Mouse (Mus musculus): ENCODE measurements at regions not wholly inside any gene's neighbourhood (a gene's known extent, or its start where the extent isn't known, plus 50 kb on each side); places are given as distances from the start of the nearest gene placed in this dataset.

GRCm38 (mm10) chr12:70619436-70619835 is 166.5 kb downstream of the Tmx1 start:
- Histone ChIP-seq H3K27me3 (ENCODE audit: control insufficient read depth, insufficient read depth, insufficient read length) (no peaks in the 10 kb centered on the region), H3K4me3 (ENCODE audit: insufficient read depth, poor library complexity, severe bottlenecking) (no peak overlapping the region), H3K79me3 (ENCODE audit: low read depth) (no peaks in the 10 kb centered on the region), H3K79me2 (ENCODE audit: control insufficient read depth, insufficient read depth) (no peaks in the 10 kb centered on the region), H3ac (ENCODE audit: control insufficient read depth, insufficient read length, low read depth) (no peak overlapping the region), H3K36me3 (ENCODE audit: control insufficient read depth, insufficient read depth) (no peaks in the 10 kb centered on the region)
- TF ChIP-seq CEBPB (IDR thresholded peaks at IDR 0.05; ENCODE audit: low read depth) = peak; percentile 24
- TF ChIP-seq USF1 (IDR thresholded peaks at IDR 0.05; ENCODE audit: low read depth) = no peak

- TF ChIP-seq CTCF (IDR thresholded peaks at IDR 0.05; ENCODE audit: control insufficient read depth, insufficient read depth, insufficient read length) (no peak), MYOG (IDR thresholded peaks at IDR 0.05; ENCODE audit: control insufficient read depth, extremely low read depth, insufficient read length) (no peak), MAX (IDR thresholded peaks at IDR 0.05) (no peak), MYOD1 (IDR thresholded peaks at IDR 0.05; ENCODE audit: control insufficient read depth, insufficient read length, low read depth) (no peak), USF1 (IDR thresholded peaks at IDR 0.05; ENCODE audit: low read depth) (no peak), FOSL1 (IDR thresholded peaks at IDR 0.05; ENCODE audit: insufficient read depth, low read length, poor library complexity, severe bottlenecking) (no peak), CEBPB (IDR thresholded peaks at IDR 0.05; ENCODE audit: low read depth) (no peak)
- H3K4me3 ChIP-seq (ENCODE audit: insufficient read depth, poor library complexity, severe bottlenecking) = no peak overlapping the region
Measured at GRCm38 (mm10) chr12:70622019-70622418, 169.1 kb downstream of the Tmx1 start.

GRCm38 (mm10) chr12:70624298-70624980 is 171.5 kb downstream of the Tmx1 start:
- peaks cover 27% of the 10 kb centered on the region for H3K79me2 ChIP-seq (ENCODE audit: control insufficient read depth, insufficient read depth)
- H3K36me3 ChIP-seq (ENCODE audit: control insufficient read depth, insufficient read depth) = no peaks in the 10 kb centered on the region
- H3K79me3 ChIP-seq (ENCODE audit: low read depth) = peaks cover 11% of the 10 kb centered on the region
- H3K4me3 ChIP-seq (ENCODE audit: insufficient read depth, poor library complexity, severe bottlenecking) = no peak overlapping the region
- H3ac ChIP-seq (ENCODE audit: control insufficient read depth, insufficient read length, low read depth) = peak overlapping the region; percentile 7
- no peak for TF ChIP-seq USF1 (IDR thresholded peaks at IDR 0.05; ENCODE audit: low read depth)
- TF ChIP-seq MYOD1 (IDR thresholded peaks at IDR 0.05; ENCODE audit: control insufficient read depth, insufficient read length, low read depth) = peak; percentile 50
- no peak for TF ChIP-seq CTCF (IDR thresholded peaks at IDR 0.05; ENCODE audit: control insufficient read depth, insufficient read depth, insufficient read length)
- no peak for TF ChIP-seq MYOG (IDR thresholded peaks at IDR 0.05; ENCODE audit: control insufficient read depth, extremely low read depth, insufficient read length)
- peak; percentile 68 for TF ChIP-seq MAX (IDR thresholded peaks at IDR 0.05)
- no peak for TF ChIP-seq CEBPB (IDR thresholded peaks at IDR 0.05; ENCODE audit: low read depth)
- TF ChIP-seq FOSL1 (IDR thresholded peaks at IDR 0.05; ENCODE audit: insufficient read depth, low read length, poor library complexity, severe bottlenecking) = peak; percentile 67
- H3K27me3 ChIP-seq (ENCODE audit: control insufficient read depth, insufficient read depth, insufficient read length) = no peaks in the 10 kb centered on the region

More at GRCm38 (mm10) chr12:70622019-70622418, 169.1 kb downstream of the Tmx1 start:
- H3ac ChIP-seq (ENCODE audit: control insufficient read depth, insufficient read length, low read depth) = no peak overlapping the region
- H3K79me3 ChIP-seq (ENCODE audit: low read depth) = peaks cover 8% of the 10 kb centered on the region
- no peaks in the 10 kb centered on the region for H3K27me3 ChIP-seq (ENCODE audit: control insufficient read depth, insufficient read depth, insufficient read length)
- peaks cover 20% of the 10 kb centered on the region for H3K79me2 ChIP-seq (ENCODE audit: control insufficient read depth, insufficient read depth)
- H3K36me3 ChIP-seq (ENCODE audit: control insufficient read depth, insufficient read depth) = no peaks in the 10 kb centered on the region

- no peak for TF ChIP-seq USF1 (IDR thresholded peaks at IDR 0.05; ENCODE audit: low read depth)
- TF ChIP-seq MYOD1 (IDR thresholded peaks at IDR 0.05; ENCODE audit: control insufficient read depth, insufficient read length, low read depth) = no peak
- TF ChIP-seq CTCF (IDR thresholded peaks at IDR 0.05; ENCODE audit: control insufficient read depth, insufficient read depth, insufficient read length) = no peak
- no peak for TF ChIP-seq CEBPB (IDR thresholded peaks at IDR 0.05; ENCODE audit: low read depth)
- no peak for TF ChIP-seq MYOG (IDR thresholded peaks at IDR 0.05; ENCODE audit: control insufficient read depth, extremely low read depth, insufficient read length)
- no peak for TF ChIP-seq FOSL1 (IDR thresholded peaks at IDR 0.05; ENCODE audit: insufficient read depth, low read length, poor library complexity, severe bottlenecking)
- Histone ChIP-seq H3K79me2 (ENCODE audit: control insufficient read depth, insufficient read depth) (peaks cover 27% of the 10 kb centered on the region), H3K79me3 (ENCODE audit: low read depth) (peaks cover 11% of the 10 kb centered on the region), H3K4me3 (ENCODE audit: insufficient read depth, poor library complexity, severe bottlenecking) (no peak overlapping the region), H3K36me3 (ENCODE audit: control insufficient read depth, insufficient read depth) (no peaks in the 10 kb centered on the region), H3ac (ENCODE audit: control insufficient read depth, insufficient read length, low read depth) (no peak overlapping the region), H3K27me3 (ENCODE audit: control insufficient read depth, insufficient read depth, insufficient read length) (no peaks in the 10 kb centered on the region)
Measured at GRCm38 (mm10) chr12:70627638-70628037, 174.7 kb downstream of the Tmx1 start.

- Histone ChIP-seq H3K36me3 (ENCODE audit: control insufficient read depth, insufficient read depth) (no peaks in the 10 kb centered on the region), H3K4me3 (ENCODE audit: insufficient read depth, poor library complexity, severe bottlenecking) (no peak overlapping the region), H3K27me3 (ENCODE audit: control insufficient read depth, insufficient read depth, insufficient read length) (no peaks in the 10 kb centered on the region), H3ac (ENCODE audit: control insufficient read depth, insufficient read length, low read depth) (no peak overlapping the region), H3K79me2 (ENCODE audit: control insufficient read depth, insufficient read depth) (peaks cover 27% of the 10 kb centered on the region), H3K79me3 (ENCODE audit: low read depth) (peaks cover 11% of the 10 kb centered on the region)
- no peak for TF ChIP-seq MYOD1 (IDR thresholded peaks at IDR 0.05; ENCODE audit: control insufficient read depth, insufficient read length, low read depth)
- TF ChIP-seq CEBPB (IDR thresholded peaks at IDR 0.05; ENCODE audit: low read depth) = no peak
- TF ChIP-seq MYOG (IDR thresholded peaks at IDR 0.05; ENCODE audit: control insufficient read depth, extremely low read depth, insufficient read length) = no peak
Measured at GRCm38 (mm10) chr12:70628384-70629365, 175.8 kb downstream of the Tmx1 start.

Measured in C2C12 (cell line).